Mouse (Mus musculus) heart, adult 2 months (tissue): ENCODE results near the gene Zbtb7a. TPM values are rescaled to one million over a fixed set of nuclear protein-coding genes. Genes with fewer than 3 reads are reported as not detected.

Experiments used
- DNase-seq, 2 experiments: peaks; one replicate each; pipeline ENCODE4 v3.0.0; 2021
- H3K27ac ChIP-seq: fragments of 200-600 bp; 2 replicates; pipeline ENCODE4 v1.8.1; 2022
- H3K27me3 ChIP-seq: fragments of 200-500 bp; 2 replicates; pipeline ENCODE4 v1.6.1; 2012; ENCODE audit warnings: mild to moderate bottlenecking, low read length, inconsistent platforms, mixed read lengths; ENCODE audit not compliant: control insufficient read depth, insufficient read depth
- H3K36me3 ChIP-seq: fragments of 200-500 bp; 2 replicates; pipeline ENCODE4 v1.6.1; 2012; ENCODE audit warnings: low read length, inconsistent platforms; ENCODE audit not compliant: control insufficient read depth, insufficient read depth
- H3K4me1 ChIP-seq: fragments of 200-500 bp; 2 replicates; pipeline ENCODE4 v1.6.1; 2011; ENCODE audit warnings: low read length; ENCODE audit not compliant: control insufficient read depth, insufficient read depth
- H3K4me3 ChIP-seq: fragments of 200-600 bp; 2 replicates; pipeline ENCODE4 v1.8.1; 2022
- H3K79me2 ChIP-seq: fragments of 200-500 bp; replicated peaks from 2 replicates; pipeline ENCODE4 v1.6.1; 2012; ENCODE audit warnings: mild to moderate bottlenecking, inconsistent platforms, low read length, moderate library complexity, mixed read lengths; ENCODE audit not compliant: control insufficient read depth, insufficient read depth
- H3K9ac ChIP-seq: fragments of 200-500 bp; 2 replicates; pipeline ENCODE4 v1.6.1; 2012; ENCODE audit warnings: low read depth, mild to moderate bottlenecking, control low read depth, inconsistent platforms, low read length, mixed read lengths
- CTCF ChIP-seq: fragments of 200-600 bp; IDR thresholded peaks from 2 replicates; pipeline ENCODE4 v1.8.1; 2022; ENCODE audit warnings: antibody characterized with exemption, mild to moderate bottlenecking, moderate library complexity
- EP300 ChIP-seq: fragments of 200-500 bp; IDR thresholded peaks from 2 replicates; pipeline ENCODE4 v1.6.1; 2011; ENCODE audit warnings: low read depth, low read length, control low read depth; ENCODE audit not compliant: insufficient read depth
- POLR2A ChIP-seq: fragments of 200-500 bp; IDR thresholded peaks from 2 replicates; pipeline ENCODE4 v1.6.1; 2011; ENCODE audit warnings: mild to moderate bottlenecking, low read depth, low read length, control low read depth; ENCODE audit not compliant: insufficient read depth
- WGBS: fragments of 180-500 bp; shearing (Covaris S2); methylation state at CpG from one replicate; pipeline ENCODE4 v1.1.7; 2018; 5-methylcytosine and 5-hydroxymethylcytosine counted together
- intact Hi-C: fragments of 180-260 bp; cut with DNase I; formaldehyde crosslinking; loops from one replicate; pipeline ENCODE4 v1.15.1; 2025
- polyA plus RNA-seq: library from polyadenylated mRNA; depleted of rRNA; stranded (reverse); fragments of >200 nt; gene quantifications from 2 replicates; pipeline ENCODE4 v1.2.3, GENCODE M21; 2012
- total RNA-seq, 2 experiments: library from RNA; stranded (reverse); gene quantifications; 2 replicates each; pipeline ENCODE4 v1.2.3; 2021

The Zbtb7a gene
- total and polyA plus RNA-seq, 3 experiments: 20.6 to 41.4 (median 35.2) TPM

GRCm38 (mm10) chr10:81137252-81138130 is 2.5 kb downstream of the Zbtb7a start:
- Histone ChIP-seq H3K27me3 (no peaks in the 10 kb centered on the region), H3K27ac (peak overlapping the region; percentile 99), H3K4me3 (peak overlapping the region; percentile 88), H3K79me2 (peaks cover 17% of the 10 kb centered on the region), H3K36me3 (no peaks in the 10 kb centered on the region), H3K9ac (peak overlapping the region; percentile 90), H3K4me1 (peaks cover 24% of the 10 kb centered on the region)
- peak; percentile 99 to 100 for DNase-seq
- WGBS: under 1% methylated on average over 77 of the region's 89 CpGs
- intact Hi-C loops: loop anchor here (1.0 to 2.0 kb wide), 2 partner anchors 29 to 32 kb away; partner anchors contain the start of genes Map2k2 and Pias4
- no peak for TF ChIP-seq CTCF
- TF ChIP-seq EP300: peak; percentile 62; the same call in 1 of the 2 replicates
- 0 out of 2 replicates have a peak, but pooled peaks have one; percentile 12 for TF ChIP-seq POLR2A

DNA sequence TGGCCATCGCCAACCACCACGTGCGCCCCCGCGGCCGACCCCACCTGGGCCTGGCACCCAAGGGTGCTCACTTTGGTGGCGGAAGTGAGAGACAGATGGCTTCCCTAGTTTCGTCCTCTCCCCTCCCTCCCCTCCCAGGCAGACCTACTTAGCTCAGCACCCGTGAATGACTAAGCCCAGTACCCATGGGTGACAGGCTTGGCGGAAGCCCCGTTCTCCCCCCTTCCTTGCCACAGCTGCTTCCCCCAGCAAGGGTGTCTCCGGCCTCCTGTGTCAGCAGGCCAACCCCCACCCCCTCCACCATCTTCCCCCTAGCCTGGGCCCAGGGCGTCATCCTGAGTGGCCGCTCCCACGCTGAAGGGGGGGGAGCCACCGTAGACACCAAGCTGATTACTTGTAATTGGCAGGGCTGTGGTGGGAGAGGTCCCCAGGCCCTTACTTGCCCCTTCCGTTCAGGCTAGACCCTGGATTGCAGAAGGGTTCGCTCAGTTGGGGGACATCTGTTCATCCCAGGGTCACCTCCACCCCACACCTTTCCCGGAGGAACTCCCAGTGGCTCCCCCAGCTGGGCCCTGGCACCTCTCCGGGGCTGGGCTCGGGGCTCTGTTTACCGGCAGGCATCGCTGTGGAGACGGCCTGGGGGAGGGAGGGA is 3.2 kb downstream of the Zbtb7a start:
- H3K27me3 ChIP-seq: no peaks in the 10 kb centered on the region
- peaks cover 25% of the 10 kb centered on the region for H3K4me1 ChIP-seq
- TF ChIP-seq EP300: 0 out of 2 replicates have a peak, but pooled peaks have one; percentile 45
- no peak for TF ChIP-seq CTCF
- WGBS: under 1% methylated on average over 22 of the region's 24 CpGs
- H3K4me3 ChIP-seq: peak overlapping the region; percentile 85
- H3K9ac ChIP-seq: peak overlapping the region; percentile 90
- peak overlapping the region; percentile 99 for H3K27ac ChIP-seq
- H3K36me3 ChIP-seq: no peaks in the 10 kb centered on the region
- H3K79me2 ChIP-seq: peaks cover 17% of the 10 kb centered on the region
- no peak for DNase-seq
- intact Hi-C loops: loop anchor here (2.0 kb wide), 1 partner anchor 29 kb away; the partner anchor contains the start of gene Pias4

GRCm38 (mm10) chr10:81138821-81139528 is 4.0 kb downstream of the Zbtb7a start:
- Histone ChIP-seq H3K27ac (peak overlapping the region; percentile 99), H3K9ac (peak overlapping the region; percentile 15), H3K79me2 (peaks cover 23% of the 10 kb centered on the region), H3K36me3 (no peaks in the 10 kb centered on the region), H3K27me3 (no peaks in the 10 kb centered on the region), H3K4me1 (peaks cover 24% of the 10 kb centered on the region), H3K4me3 (peak overlapping the region; percentile 85)
- TF ChIP-seq POLR2A (no peak), CTCF (no peak), EP300 (no peak)
- intact Hi-C loops: loop anchor here (2.0 kb wide), 1 partner anchor 28 kb away; the partner anchor contains the start of gene Pias4
- WGBS: 33% methylated on average over 11 of the region's 11 CpGs
- DNase-seq: peak in 1 of 2 experiments; percentile 25

DNA sequence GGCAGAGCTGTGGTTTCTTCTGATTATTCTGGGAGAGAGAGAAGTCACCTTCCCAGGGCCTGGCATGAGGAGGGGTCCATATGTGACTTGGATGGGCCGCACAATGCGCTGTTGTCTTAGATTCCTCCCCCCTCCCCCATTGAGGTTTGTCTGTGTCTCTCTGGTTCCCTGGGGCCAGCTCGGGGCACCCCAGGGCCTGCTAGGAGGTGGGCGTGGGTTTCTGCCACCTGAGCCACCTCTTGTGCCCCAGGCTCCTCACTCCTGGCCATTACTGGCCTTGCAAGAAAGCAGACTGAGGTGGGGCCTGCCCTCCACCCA is 4.5 kb downstream of the Zbtb7a start:
- intact Hi-C loops: loop anchor here (2.0 kb wide), 1 partner anchor 27 kb away; the partner anchor contains the start of gene Pias4
- Histone ChIP-seq H3K4me3 (peak overlapping the region; percentile 13; the same call in 1 of the 2 replicates), H3K9ac (0 out of 2 replicates have a peak overlapping the region, but pooled peaks have one; percentile 10), H3K4me1 (peaks cover 24% of the 10 kb centered on the region), H3K27ac (peak overlapping the region; percentile 83), H3K79me2 (peaks cover 28% of the 10 kb centered on the region), H3K36me3 (no peaks in the 10 kb centered on the region), H3K27me3 (no peaks in the 10 kb centered on the region)
- TF ChIP-seq EP300: no peak
- WGBS: 56% methylated on average over 4 of the region's 4 CpGs
- no peak for DNase-seq

GRCm38 (mm10) chr10:81140005-81140404 is 5.0 kb downstream of the Zbtb7a start:
- peaks cover 24% of the 10 kb centered on the region for H3K4me1 ChIP-seq
- peak overlapping the region; percentile 83 for H3K27ac ChIP-seq
- peak in 1 of 2 experiments; percentile 45 for DNase-seq
- intact Hi-C loops: no loop called here
- peak overlapping the region; percentile 66 for H3K9ac ChIP-seq
- peak overlapping the region; percentile 45 for H3K4me3 ChIP-seq
- 19% methylated on average over 8 of the region's 8 CpGs for WGBS
- peaks cover 29% of the 10 kb centered on the region for H3K79me2 ChIP-seq
- H3K36me3 ChIP-seq: no peaks in the 10 kb centered on the region; the same call in 1 of the 2 replicates
- no peak for TF ChIP-seq POLR2A
- TF ChIP-seq EP300: no peak
- no peak for TF ChIP-seq CTCF
- H3K27me3 ChIP-seq: no peaks in the 10 kb centered on the region
